Mouse (Mus musculus) heart, adult 2 months (tissue): Measurements from ENCODE around the gene Bmpr1b.

ENCODE experiments used
- CTCF ChIP-seq: fragments of 200-600 bp; IDR thresholded peaks from 2 replicates; pipeline ENCODE4 v1.8.1; 2022; ENCODE audit warnings: antibody characterized with exemption, mild to moderate bottlenecking, moderate library complexity
- EP300 ChIP-seq: fragments of 200-500 bp; IDR thresholded peaks from 2 replicates; pipeline ENCODE4 v1.6.1; 2011; ENCODE audit warnings: low read depth, low read length, control low read depth; ENCODE audit not compliant: insufficient read depth
- POLR2A ChIP-seq: fragments of 200-500 bp; IDR thresholded peaks from 2 replicates; pipeline ENCODE4 v1.6.1; 2011; ENCODE audit warnings: mild to moderate bottlenecking, low read depth, low read length, control low read depth; ENCODE audit not compliant: insufficient read depth

- no peak for TF ChIP-seq CTCF
- TF ChIP-seq POLR2A = no peak
- no peak for TF ChIP-seq EP300
Measured at GRCm38 (mm10) chr3:141899521-141899920, 269.7 kb downstream of the Bmpr1b start.
